Mouse (Mus musculus) retina, postnatal 1 day (tissue): ENCODE data around the gene Ccdc57.
A peak's percentile ranks its signal among the peaks of the same experiment; 100 is the strongest.
"Not testable (repeated sequence)": the region's sequence is repeated elsewhere in the genome, so short reads cannot be mapped to it uniquely, and the experiment has no call there.

ENCODE experiments used
- DNase-seq: peaks from one replicate; pipeline ENCODE4 v3.0.0-alpha.2; 2012

Ccdc57 gene

GRCm38 (mm10) chr11:120819556-120819955 is 113.1 kb downstream of the Ccdc57 start:
- DNase-seq, result no peak

- no peak for DNase-seq
These were observed 114.4 kb downstream of the Ccdc57 start for GRCm38 (mm10) chr11:120818251-120818650.

- DNase-seq, result no peak
These were observed 115.3 kb downstream of the Ccdc57 start for GRCm38 (mm10) chr11:120817358-120817757.

- no peak for DNase-seq
These were observed 120.6 kb downstream of the Ccdc57 start for GRCm38 (mm10) chr11:120812068-120812467.

GRCm38 (mm10) chr11:120808010-120808409 is 124.7 kb downstream of the Ccdc57 start:
- DNase-seq, result no peak

GRCm38 (mm10) chr11:120805375-120806298 is 127.0 kb downstream of the Ccdc57 start:
- no peak for DNase-seq

GRCm38 (mm10) chr11:120804769-120805168 is 127.9 kb downstream of the Ccdc57 start:
- DNase-seq, result no peak

- no peak for DNase-seq
These were observed 128.4 kb downstream of the Ccdc57 start for GRCm38 (mm10) chr11:120804274-120804673.

GRCm38 (mm10) chr11:120800061-120800904 is 132.4 kb downstream of the Ccdc57 start:
- peak; percentile 92 for DNase-seq

GRCm38 (mm10) chr11:120799316-120799890 is 133.3 kb downstream of the Ccdc57 start:
- DNase-seq, result no peak

- DNase-seq, result no peak
These were observed 134.4 kb downstream of the Ccdc57 start for GRCm38 (mm10) chr11:120798244-120798643.

- no peak for DNase-seq
These were observed 136.1 kb downstream of the Ccdc57 start for GRCm38 (mm10) chr11:120796614-120796946.

GRCm38 (mm10) chr11:120795756-120796613 is 136.7 kb downstream of the Ccdc57 start, which contains the start of gene Dus1l:
TSS of gene Dus1l (minus strand) at chr11:120796403.
- peak; percentile 98 for DNase-seq

- DNase-seq, result no peak
These were observed 140.0 kb downstream of the Ccdc57 start for GRCm38 (mm10) chr11:120792652-120793051.

- DNase-seq, result no peak
These were observed 142.9 kb downstream of the Ccdc57 start for GRCm38 (mm10) chr11:120789810-120790209.

- no peak for DNase-seq
These were observed 143.3 kb downstream of the Ccdc57 start for GRCm38 (mm10) chr11:120789355-120789754.

- not testable (repeated sequence) for DNase-seq
These were observed 144.2 kb downstream of the Ccdc57 start for GRCm38 (mm10) chr11:120788460-120788859.

GRCm38 (mm10) chr11:120785145-120785544 is 147.5 kb downstream of the Ccdc57 start:
- DNase-seq, result no peak

GRCm38 (mm10) chr11:120784064-120784791 is 148.4 kb downstream of the Ccdc57 start, which contains the start of the genes Rfng and Gps1:
TSS of gene Rfng (minus strand) at chr11:120784207.
TSS of gene Gps1 (plus strand) at chr11:120784272.
- DNase-seq, result peak; percentile 87

- no peak for DNase-seq
These were observed 149.1 kb downstream of the Ccdc57 start for GRCm38 (mm10) chr11:120783426-120784063.

GRCm38 (mm10) chr11:120781361-120781760 is 151.3 kb downstream of the Ccdc57 start:
- not testable (repeated sequence) for DNase-seq
